Mouse (Mus musculus): ENCODE data around the gene Ndufs4. TPM values are rescaled to one million over a fixed set of nuclear protein-coding genes. Genes with fewer than 3 reads are reported as not detected.
A peak's percentile ranks its signal among the peaks of the same experiment; 100 is the strongest.
"Not testable (repeated sequence)": the region's sequence is repeated elsewhere in the genome, so short reads cannot be mapped to it uniquely, and the experiment has no call there.

Ndufs4 gene
- polyA plus RNA-seq, 1 experiment, result 136 TPM

DNA sequence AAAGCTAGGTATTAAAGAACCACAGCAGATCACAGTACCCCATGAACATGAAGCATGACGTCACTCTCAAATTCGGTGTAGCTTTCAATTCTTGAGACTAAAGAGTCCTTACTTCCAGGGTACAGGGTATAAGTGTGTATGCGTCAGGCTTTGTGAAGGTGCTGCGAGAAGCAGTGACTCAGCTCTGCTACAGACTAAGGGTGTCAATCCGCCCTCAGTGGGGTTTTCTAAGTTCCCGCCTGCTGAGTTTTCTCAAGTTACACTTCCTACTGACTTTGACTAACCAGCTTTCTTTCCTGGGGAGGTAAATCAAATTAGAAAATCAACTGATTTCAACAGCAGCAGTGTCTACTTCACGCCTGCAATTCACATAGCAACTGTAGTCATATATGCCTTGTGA is 83.4 kb downstream of the Ndufs4 start:
- Histone ChIP-seq H3K27ac (ENCODE audit: insufficient read depth, low read depth, low read length) (no peak overlapping the region), H3K4me1 (ENCODE audit: control insufficient read depth, insufficient read depth, low read length) (no peaks in the 10 kb centered on the region), H3K4me3 (ENCODE audit: insufficient read depth, low read depth, low read length) (no peak overlapping the region), H3K36me3 (ENCODE audit: control insufficient read depth, insufficient read depth, low read length) (no peaks in the 10 kb centered on the region), H3K27me3 (replicated peaks; ENCODE audit: control insufficient read depth, insufficient read depth, low read length) (no peaks in the 10 kb centered on the region)
- 89% methylated on average over 7 of the region's 7 CpGs for WGBS
- TF ChIP-seq POLR2A (IDR thresholded peaks at IDR 0.05; ENCODE audit: low read depth, low read length), result no peak
- TF ChIP-seq CTCF (conservative IDR thresholded peaks at IDR 0.05; ENCODE audit: insufficient read depth, insufficient read length, low read depth, low read length), result no peak
- no peak for DNase-seq

DNA sequence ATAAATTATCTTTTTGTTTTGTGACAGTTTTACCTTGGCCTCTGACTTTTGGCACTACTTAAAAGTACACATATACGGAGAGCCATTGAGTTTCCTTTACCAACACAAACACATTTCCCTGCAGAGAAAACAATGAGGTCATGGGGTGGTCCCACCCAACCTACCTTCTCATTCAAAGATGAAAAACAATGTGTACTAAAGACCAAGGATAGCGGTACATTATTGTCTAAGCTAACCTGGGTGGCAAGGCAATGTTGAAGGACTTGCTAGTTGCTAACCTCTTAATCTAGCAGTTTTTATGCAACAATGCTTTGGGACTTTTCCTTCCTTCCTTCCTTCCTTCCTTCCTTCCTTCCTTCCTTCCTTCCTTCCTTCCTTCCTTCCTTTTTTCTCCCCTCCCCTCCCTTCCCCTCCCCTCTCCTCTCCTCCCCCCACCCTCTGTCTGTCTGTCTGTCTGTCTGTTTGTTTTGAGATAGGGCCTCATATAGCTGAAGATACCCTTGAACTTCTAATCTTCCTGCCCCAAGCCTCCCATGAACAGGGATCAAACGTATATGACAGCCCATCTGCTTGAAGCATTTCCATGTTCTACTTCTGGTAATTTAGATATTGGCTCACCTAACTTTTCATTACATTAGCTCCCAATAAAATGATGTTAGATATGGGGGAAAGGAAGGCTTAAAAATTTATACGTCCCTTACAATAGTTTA is 84.4 kb downstream of the Ndufs4 start:
- no peak for TF ChIP-seq CTCF (conservative IDR thresholded peaks at IDR 0.05; ENCODE audit: insufficient read depth, insufficient read length, low read depth, low read length)
- H3K27ac ChIP-seq (ENCODE audit: insufficient read depth, low read depth, low read length), result no peak overlapping the region
- no peaks in the 10 kb centered on the region for H3K4me1 ChIP-seq (ENCODE audit: control insufficient read depth, insufficient read depth, low read length)
- H3K4me3 ChIP-seq (ENCODE audit: insufficient read depth, low read depth, low read length), result no peak overlapping the region
- no peaks in the 10 kb centered on the region for H3K27me3 ChIP-seq (replicated peaks; ENCODE audit: control insufficient read depth, insufficient read depth, low read length)
- WGBS, result 78% methylated on average over 4 of the region's 4 CpGs
- no peaks in the 10 kb centered on the region for H3K36me3 ChIP-seq (ENCODE audit: control insufficient read depth, insufficient read depth, low read length)
- no peak for DNase-seq

DNA sequence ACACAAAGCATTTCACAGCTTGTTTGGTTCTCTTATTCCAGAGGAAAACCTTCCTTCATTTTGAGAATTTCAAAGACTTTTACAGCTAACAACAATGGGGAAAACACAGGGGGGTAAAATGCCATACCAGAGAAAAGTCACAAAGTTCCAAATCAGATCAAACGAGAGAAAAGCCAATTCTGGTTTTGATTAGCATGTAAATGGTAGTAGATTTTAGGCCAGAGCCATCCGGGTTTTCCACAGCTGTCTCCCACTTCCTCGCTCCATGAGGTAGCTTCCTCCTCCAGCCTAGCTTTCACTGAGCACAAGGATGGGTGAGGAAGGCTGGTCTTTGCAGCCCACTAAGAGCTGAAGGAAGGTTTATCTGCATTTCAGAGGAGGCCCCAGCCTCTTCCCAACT is 90.3 kb downstream of the Ndufs4 start:
- no peak overlapping the region for H3K27ac ChIP-seq (ENCODE audit: insufficient read depth, low read depth, low read length)
- 66% methylated on average over 3 of the region's 3 CpGs for WGBS
- H3K36me3 ChIP-seq (ENCODE audit: control insufficient read depth, insufficient read depth, low read length), result no peaks in the 10 kb centered on the region
- TF ChIP-seq CTCF (conservative IDR thresholded peaks at IDR 0.05; ENCODE audit: insufficient read depth, insufficient read length, low read depth, low read length) (no peak), POLR2A (IDR thresholded peaks at IDR 0.05; ENCODE audit: low read depth, low read length) (no peak)
- no peak for DNase-seq
- H3K4me3 ChIP-seq (ENCODE audit: insufficient read depth, low read depth, low read length), result no peak overlapping the region
- no peaks in the 10 kb centered on the region for H3K27me3 ChIP-seq (replicated peaks; ENCODE audit: control insufficient read depth, insufficient read depth, low read length)
- H3K4me1 ChIP-seq (ENCODE audit: control insufficient read depth, insufficient read depth, low read length), result no peaks in the 10 kb centered on the region

DNA sequence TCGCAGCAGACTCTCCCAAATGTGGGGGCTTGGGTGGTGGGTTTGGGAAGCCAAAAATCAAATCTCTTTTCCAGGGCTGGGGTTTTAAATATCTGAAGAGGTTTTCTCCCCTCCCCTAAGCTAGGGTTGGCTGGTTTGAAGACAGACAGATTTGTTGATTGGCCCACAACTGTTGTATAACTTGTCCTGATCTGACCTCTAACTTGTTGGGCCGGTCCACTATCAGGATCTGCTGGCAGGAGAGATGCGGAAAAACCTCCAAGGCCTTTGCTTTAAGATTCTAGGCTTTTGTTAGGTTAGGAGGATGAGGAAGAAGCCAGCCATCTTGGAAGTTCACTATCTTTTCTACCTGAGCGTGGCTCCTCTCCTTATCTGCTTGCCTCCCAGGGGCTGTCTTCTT is 91.5 kb downstream of the Ndufs4 start:
- H3K27ac ChIP-seq (ENCODE audit: insufficient read depth, low read depth, low read length), result no peak overlapping the region
- no peaks in the 10 kb centered on the region for H3K4me1 ChIP-seq (ENCODE audit: control insufficient read depth, insufficient read depth, low read length)
- no peak overlapping the region for H3K4me3 ChIP-seq (ENCODE audit: insufficient read depth, low read depth, low read length)
- H3K27me3 ChIP-seq (replicated peaks; ENCODE audit: control insufficient read depth, insufficient read depth, low read length), result no peaks in the 10 kb centered on the region
- H3K36me3 ChIP-seq (ENCODE audit: control insufficient read depth, insufficient read depth, low read length), result no peaks in the 10 kb centered on the region
- TF ChIP-seq CTCF (conservative IDR thresholded peaks at IDR 0.05; ENCODE audit: insufficient read depth, insufficient read length, low read depth, low read length) (no peak), POLR2A (IDR thresholded peaks at IDR 0.05; ENCODE audit: low read depth, low read length) (no peak)
- DNase-seq, result peak; percentile 10
- 82% methylated on average over 4 of the region's 4 CpGs for WGBS

DNA sequence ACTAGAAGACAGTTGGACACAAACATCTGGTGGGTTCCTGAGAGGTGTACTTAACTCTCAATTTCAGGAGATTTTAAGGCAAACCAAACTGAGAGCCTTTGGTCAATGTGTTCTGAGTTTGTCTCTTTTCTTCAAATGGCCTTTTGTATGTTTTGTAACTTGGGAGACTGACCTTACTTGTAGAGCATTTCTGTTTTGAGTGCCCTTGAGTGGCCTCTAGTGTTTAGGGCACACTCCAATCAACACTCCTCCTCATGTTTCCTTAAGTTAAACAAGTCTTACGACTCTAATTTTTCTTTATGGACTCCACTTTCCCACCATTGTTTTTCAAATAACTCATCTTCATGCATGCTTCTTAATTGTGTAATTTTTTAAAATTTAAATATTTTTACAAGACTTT is 98.6 kb downstream of the Ndufs4 start:
- H3K4me1 ChIP-seq (ENCODE audit: control insufficient read depth, insufficient read depth, low read length), result no peaks in the 10 kb centered on the region
- WGBS, result 85% methylated on average over 1 of the region's 1 CpGs
- no peak for DNase-seq

DNA sequence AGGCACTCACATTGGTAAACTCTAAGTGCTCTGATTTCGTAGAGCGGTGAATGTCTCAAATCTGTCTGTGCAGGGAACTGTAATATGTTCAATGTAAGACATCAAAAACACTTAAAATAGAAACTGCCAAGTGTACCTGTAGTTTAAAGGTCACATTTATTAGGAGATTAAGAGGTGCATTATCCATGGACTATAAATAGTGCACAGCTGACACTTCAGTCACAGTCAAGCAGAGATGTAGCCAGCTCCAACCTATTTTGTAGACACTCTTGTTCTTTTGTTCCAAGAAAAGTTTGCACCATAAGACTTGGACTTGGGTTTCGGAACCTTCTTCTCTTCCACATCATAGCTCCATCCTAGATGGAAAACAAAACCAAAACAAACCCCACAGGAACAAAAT is 99.5 kb downstream of the Ndufs4 start:
- Histone ChIP-seq H3K4me3 (ENCODE audit: insufficient read depth, low read depth, low read length) (no peak overlapping the region), H3K36me3 (ENCODE audit: control insufficient read depth, insufficient read depth, low read length) (peaks cover 4% of the 10 kb centered on the region; the same call in 1 of the 2 replicates), H3K27me3 (replicated peaks; ENCODE audit: control insufficient read depth, insufficient read depth, low read length) (no peaks in the 10 kb centered on the region), H3K4me1 (ENCODE audit: control insufficient read depth, insufficient read depth, low read length) (no peaks in the 10 kb centered on the region), H3K27ac (ENCODE audit: insufficient read depth, low read depth, low read length) (no peak overlapping the region)
- TF ChIP-seq POLR2A (IDR thresholded peaks at IDR 0.05; ENCODE audit: low read depth, low read length) (no peak), CTCF (conservative IDR thresholded peaks at IDR 0.05; ENCODE audit: insufficient read depth, insufficient read length, low read depth, low read length) (no peak)
- DNase-seq, result no peak
- 98% methylated on average over 3 of the region's 3 CpGs for whole genome bisulfite sequencing

More for the DNA sequence above, 98.6 kb downstream of the Ndufs4 start:
- H3K36me3 ChIP-seq (ENCODE audit: control insufficient read depth, insufficient read depth, low read length), result peaks cover 2% of the 10 kb centered on the region; the same call in 1 of the 2 replicates
- no peak overlapping the region for H3K27ac ChIP-seq (ENCODE audit: insufficient read depth, low read depth, low read length)
- no peaks in the 10 kb centered on the region for H3K27me3 ChIP-seq (replicated peaks; ENCODE audit: control insufficient read depth, insufficient read depth, low read length)
- H3K4me3 ChIP-seq (ENCODE audit: insufficient read depth, low read depth, low read length), result no peak overlapping the region
- no peak for TF ChIP-seq CTCF (conservative IDR thresholded peaks at IDR 0.05; ENCODE audit: insufficient read depth, insufficient read length, low read depth, low read length)
- TF ChIP-seq POLR2A (IDR thresholded peaks at IDR 0.05; ENCODE audit: low read depth, low read length), result no peak

DNA sequence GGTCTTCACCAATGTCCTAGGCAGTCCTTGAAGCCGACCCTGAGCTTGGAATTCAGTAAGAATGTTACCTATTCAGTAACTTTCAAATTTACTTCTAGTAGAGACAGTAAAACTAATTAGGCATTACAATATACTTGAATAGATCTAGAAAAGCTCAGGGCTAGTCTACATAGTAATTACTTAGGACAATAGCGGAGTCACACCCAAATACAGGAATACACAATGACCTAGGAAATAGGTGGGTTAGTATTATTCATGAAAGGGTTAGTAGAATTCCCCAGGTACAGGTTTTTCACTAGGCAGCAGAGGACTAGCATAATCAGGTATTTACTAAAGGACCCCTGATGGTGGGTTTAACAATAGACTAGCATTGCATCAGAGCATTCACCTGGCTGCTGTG is 109.4 kb downstream of the Ndufs4 start:
- H3K27me3 ChIP-seq (replicated peaks; ENCODE audit: control insufficient read depth, insufficient read depth, low read length); H3K4me3 ChIP-seq (ENCODE audit: insufficient read depth, low read depth, low read length); H3K4me1 ChIP-seq (ENCODE audit: control insufficient read depth, insufficient read depth, low read length); DNase-seq; H3K36me3 ChIP-seq (ENCODE audit: control insufficient read depth, insufficient read depth, low read length); H3K27ac ChIP-seq (ENCODE audit: insufficient read depth, low read depth, low read length): not testable (repeated sequence)
- WGBS, result 92% methylated on average over 2 of the region's 2 CpGs
